Mouse (Mus musculus): ENCODE measurements at regions not wholly inside any gene's neighbourhood (a gene's known extent, or its start where the extent isn't known, plus 50 kb on each side); places are given as distances from the start of the nearest gene placed in this dataset.

DNA sequence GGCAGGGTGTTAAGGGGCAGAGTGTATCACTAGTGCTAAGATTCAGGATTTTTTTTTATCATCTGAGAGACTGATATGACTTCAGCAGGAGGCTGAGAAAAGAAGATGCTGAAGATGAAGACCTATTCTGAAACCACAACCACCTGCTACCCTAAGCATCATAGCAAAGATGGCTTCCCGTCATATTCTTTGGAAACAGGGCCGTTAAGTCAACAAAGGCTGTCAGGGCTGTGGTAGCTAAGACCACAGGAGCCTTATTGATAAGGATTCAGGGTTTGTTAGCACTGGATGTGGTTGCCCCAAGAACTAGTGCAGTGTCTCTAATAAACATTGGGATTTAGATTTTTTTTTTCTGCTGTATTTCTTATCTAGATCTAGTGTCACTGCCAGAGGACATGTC, 56.7 kb upstream of the Rasgrp1 start:
- no peak for ATAC-seq (replicated peaks; ENCODE audit: poor library complexity)

DNA sequence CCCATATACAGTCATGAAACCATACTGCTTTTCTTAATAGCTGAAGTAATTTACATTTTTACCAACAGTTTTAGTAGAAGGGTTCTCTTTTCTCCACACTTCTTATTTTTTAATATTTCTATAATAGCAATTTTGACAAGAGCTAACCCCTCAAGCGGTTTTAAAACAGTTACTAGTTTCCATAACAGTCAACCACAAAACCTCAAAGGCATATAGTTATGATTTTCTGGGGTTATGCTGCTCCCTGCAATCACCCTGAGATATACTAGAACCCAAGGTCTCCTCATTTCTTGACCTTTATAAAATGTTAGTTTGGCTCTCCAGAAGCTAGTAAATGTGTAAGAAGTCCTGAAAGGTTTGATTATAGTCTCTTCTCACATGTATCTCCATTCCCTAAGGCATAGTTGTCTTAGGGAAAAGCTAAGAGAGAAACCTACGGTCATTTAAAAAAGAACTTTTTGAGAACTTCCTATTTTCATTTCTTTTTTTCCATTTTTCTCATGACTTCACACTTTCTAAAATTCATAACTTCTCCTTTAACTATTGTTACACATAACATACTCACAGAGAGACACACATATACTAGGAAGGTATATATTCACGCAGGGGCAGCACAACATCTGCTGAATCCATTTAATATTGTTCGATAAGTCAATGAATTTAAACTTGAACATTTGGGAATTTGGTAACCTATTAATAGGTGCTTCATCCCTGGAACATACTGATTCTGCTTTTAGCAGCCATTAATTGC, 60.8 kb upstream of the Rasgrp1 start:
- ATAC-seq (replicated peaks; ENCODE audit: poor library complexity), result peak; percentile 63

DNA sequence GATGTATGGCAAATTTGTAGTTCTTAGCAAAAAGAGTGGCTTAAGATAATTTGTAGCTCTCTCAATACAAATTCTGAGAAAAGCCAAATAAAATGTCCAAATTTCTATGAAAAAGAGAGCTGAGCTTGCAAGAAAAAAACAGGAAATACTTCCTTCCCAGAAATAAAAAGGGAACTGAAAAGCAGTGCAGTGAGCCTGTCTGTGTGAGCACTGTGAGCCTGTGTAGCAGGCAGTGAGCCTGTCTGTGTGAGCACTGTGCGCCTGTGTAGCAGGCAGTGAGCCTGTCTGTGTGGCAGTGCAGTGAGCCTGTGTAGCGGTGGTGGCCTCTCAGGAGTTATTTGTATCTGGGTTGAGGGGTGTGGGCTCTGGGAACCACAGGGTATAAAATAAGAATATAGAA, 62.7 kb upstream of the Rasgrp1 start:
- peak; percentile 91 for ATAC-seq (replicated peaks; ENCODE audit: poor library complexity)

DNA sequence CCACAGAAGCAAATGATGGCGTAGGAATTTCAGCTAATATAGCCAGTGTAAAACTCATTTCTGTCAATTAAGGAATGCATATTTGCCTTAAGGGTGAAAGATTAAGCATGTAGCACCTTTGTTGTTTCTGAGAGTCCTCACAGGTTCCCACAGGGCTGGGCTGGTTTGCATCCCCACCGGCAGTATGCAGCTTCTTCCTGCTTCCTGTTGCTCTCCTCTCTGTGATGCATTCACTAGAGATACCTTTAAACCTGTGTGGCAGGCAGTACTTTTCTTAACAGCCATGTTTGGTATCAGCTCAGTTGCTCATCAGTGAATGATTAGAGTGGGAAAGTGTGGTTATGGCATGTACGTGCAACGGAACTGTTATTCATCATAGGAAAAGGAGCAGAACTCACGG, 65.4 kb upstream of the Rasgrp1 start:
- ATAC-seq (replicated peaks; ENCODE audit: poor library complexity), result no peak

DNA sequence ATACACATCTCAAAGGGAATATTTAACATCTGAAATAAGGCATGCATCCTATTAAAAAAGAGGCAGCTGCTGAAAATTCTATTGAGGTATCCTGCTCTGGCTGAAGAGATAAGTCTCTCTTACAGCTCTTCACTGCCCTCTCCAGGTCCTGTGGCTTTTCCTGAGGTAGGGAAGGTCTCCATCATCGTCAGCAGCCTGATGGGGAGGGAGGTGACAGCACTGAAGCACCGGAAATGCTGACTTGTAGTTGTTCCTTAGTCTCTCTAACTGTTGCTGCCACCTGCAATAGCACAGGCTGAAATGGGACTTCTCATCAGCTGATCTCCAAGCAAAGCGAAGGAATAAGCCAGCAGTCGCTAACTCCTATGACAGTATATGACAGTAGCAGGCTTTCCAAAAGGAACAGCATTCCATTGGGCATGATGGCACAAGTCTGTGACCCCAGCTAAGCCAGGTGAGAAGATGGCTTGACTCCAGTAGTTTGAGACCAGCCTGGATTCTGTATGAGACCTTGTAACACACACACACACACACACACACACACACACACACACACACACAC, 69.3 kb upstream of the Rasgrp1 start:
- ATAC-seq (replicated peaks; ENCODE audit: poor library complexity), result peak; percentile 44; the same call in 1 of the 2 replicates

DNA sequence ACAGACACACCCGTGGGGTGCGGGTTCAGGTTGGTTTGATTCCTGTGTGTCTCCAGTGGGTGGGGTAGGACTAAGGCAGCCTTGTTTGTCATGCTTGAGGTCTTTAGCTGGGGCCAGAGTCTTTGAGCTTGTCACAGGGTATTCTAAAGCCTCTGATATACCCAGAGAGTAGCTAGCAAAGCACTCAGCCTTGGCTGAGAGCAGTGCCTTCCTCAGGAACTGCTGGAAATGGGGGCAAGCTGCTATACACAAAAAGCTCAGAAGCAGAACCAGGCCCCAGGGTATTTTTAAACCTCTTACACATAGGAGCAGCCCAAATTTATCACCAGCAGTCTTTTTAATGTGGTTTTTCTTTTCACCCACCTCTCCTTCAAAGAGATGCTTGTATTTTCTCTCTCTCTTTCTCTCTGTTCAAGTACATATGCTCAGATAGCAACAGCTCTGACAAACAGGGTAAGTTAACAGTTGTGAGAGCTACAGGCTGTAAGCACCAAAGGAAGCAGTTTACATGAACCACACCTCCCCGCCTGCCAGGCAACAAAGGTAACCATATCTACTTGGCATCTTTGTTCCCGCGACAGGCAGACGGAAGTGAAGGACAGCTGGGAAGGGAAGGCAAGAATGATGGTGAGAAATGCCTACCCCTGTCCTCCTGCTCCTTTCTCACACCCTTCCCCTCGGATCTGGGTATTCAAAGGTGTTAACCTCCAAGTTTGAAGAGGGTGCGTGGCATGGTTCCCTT, 74.6 kb upstream of the Rasgrp1 start:
- no peak for ATAC-seq (replicated peaks; ENCODE audit: poor library complexity)

DNA sequence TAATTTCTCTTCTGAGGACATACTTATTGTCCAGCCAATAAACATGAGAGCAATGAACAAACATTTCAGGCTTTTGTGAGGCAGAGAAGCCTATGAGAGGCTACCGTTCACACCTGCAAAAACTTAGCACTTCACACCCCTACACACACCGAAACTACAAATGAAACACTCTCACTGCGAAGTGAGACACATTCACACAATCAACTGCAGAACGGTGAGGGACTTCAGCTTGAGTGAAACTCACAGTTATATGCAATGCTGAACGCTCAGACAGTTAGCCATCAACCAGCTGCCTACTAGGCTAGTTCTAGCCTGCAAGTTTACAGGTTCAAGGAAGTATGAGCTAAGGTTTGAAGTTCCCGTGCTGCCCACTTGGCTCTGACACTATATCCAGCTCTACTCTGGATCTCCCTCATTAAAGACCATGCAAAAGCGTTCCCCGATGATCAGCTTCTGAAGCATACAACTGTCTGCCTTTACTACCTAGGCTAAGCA, 75.4 kb upstream of the Rasgrp1 start:
- ATAC-seq (replicated peaks; ENCODE audit: poor library complexity), result no peak

DNA sequence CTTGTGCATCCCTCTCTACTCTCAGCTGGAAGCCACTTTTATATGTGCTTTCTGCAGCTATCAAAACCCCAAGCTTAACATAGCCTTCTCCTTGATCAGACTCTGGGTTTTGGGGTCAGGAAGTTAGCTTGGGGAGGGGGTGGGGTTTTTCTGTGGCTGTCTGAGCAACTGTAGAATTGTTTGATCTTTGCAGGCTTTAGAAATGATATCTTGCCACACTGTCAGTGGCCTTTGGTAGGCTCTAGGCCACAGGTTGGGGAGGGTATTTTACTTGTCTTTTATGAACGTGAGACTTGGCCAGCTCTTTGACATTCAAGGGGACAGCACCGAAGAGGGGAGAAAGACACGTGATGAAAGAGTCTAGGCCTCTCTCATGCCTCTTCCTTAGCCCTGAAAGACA, 75.9 kb upstream of the Rasgrp1 start:
- no peak for ATAC-seq (replicated peaks; ENCODE audit: poor library complexity)

DNA sequence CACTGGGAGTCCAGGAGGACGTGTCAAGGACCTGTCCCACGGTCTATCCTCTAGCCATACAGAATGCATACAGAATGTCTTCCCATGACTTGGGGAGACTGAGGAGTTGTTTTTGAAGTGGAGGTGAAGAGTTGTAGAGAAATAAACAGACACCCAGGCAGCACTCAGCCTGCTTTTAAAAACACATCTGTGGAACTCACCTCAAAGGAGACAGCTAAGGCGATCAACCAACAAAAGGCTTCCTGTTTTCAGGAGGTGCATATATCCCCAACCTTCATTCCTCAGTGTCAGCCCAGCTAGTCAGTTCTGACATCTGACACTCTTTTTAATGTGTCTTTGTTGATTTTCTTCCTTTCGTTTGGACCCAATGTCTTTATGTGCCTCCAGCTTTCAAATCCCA, 78.6 kb upstream of the Rasgrp1 start:
- no peak for ATAC-seq (replicated peaks; ENCODE audit: poor library complexity)

DNA sequence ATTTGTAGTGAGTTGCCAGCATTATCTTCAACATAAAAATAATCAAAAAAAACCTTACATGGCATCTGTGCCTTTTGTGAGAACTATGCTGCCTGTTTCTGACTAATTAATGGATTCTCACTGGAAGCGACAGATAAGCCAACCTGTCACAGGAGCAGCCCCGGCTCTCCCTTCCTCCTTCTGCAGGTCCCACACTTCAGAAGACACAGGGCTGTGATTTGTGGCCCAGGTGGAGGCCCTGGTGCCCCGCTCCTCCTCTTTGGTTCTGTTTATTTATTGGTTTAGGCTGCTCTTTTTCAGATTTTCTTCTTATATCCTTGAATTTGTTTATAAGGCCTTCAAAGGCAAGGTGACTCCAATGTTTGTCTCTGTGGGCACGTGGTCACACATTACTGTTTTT, 80.0 kb upstream of the Rasgrp1 start:
- ATAC-seq (replicated peaks; ENCODE audit: poor library complexity), result no peak

DNA sequence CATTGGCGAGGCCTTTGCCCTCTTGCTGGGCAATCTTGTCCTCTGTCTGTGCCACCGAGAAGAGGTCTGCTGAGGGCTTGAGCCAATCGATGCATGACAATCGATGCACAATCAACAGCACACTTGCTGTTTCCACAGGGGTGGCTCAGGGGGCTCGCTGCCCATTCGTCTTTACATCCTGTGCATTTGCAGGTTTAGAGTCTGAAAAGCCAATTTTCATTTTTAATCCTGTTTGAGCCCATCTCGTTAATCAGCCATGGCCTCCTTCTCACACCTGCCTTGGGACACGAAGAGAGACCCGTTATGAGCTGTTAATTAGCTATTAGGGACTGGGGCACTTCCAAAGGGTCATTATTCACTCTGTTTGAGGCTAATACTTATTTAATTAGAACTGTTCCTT, 86.4 kb upstream of the Rasgrp1 start:
- ATAC-seq (replicated peaks; ENCODE audit: poor library complexity), result no peak

DNA sequence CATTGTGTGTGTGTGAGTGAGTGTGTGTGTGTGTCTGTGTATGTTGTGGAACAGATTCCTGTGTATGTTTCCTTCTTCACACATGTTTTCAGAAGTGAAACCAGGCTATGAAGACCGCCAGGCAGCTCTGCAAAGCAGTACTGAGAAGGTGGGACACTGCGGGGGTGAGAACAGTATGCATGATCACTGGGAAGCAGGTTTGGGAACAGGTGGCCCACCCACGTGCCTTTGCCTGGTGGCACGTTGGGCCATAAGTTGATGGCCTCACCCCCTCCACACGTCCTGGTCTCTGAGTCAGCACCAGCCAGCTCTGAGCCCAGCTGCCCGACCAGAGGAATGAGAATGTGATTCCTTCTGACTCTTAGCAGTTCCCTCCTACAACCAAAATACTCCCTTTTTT, 89.2 kb upstream of the Rasgrp1 start:
- 0 out of 2 replicates have a peak, but pooled peaks have one; percentile 26 for ATAC-seq (replicated peaks; ENCODE audit: poor library complexity)

DNA sequence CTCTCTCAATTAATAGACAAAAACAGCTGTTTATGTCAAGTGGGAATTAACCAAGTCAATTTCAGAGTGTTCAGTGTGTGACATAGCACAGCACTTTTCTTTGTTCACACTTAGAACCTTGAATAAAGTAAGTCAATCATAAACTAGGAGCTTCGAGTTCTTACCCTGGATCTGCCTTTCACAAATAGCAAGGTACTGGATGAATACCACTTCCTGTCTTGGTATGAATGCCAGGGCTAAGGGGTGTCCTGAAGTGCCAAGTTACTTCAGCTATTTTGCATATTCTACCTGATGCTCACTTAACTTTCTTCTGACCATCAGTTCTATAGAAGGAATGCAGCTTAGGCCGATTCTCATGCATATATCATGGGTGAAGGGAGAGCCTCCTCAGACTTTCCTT, 90.1 kb upstream of the Rasgrp1 start:
- ATAC-seq (replicated peaks; ENCODE audit: poor library complexity), result no peak

DNA sequence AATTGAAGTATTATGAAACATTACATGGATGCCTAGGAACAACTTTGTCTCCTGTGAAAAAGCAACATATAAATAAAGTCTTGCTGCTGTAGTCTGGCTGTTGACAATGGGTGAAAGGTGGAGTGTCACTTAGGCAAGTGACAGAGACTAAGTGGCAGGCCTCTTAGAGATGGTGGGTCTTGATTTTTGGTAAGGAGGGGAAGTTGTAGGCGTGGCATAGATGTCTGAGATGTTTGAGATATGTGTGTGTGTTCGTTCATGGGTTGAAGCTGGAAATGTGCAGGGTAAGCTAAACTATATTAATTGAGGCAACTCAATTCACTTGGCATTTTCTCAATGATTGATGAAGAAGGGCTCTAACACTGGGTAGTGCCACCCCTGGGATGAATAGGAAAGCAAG, 90.7 kb upstream of the Rasgrp1 start:
- no peak for ATAC-seq (replicated peaks; ENCODE audit: poor library complexity)

DNA sequence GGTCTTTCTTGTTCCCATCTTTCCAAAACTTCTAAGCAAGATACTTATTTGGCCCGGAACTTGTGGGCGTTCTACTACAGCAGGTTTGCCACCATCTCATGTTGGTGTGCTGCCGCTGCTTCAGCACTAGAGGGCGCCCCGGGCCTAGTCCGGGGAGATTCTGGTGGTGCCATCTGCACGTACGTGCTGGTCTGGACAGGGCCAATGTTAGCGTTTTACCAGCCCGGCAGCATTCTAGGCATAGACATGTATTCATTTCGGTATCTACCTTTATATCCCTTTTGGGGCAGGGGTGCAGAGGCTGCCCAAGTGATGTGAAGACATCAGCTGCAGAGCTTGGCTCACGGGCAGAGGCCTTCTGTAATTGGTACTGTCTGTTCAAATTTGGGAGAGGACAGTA, 95.3 kb upstream of the Rasgrp1 start:
- no peak for ATAC-seq (replicated peaks; ENCODE audit: poor library complexity)

DNA sequence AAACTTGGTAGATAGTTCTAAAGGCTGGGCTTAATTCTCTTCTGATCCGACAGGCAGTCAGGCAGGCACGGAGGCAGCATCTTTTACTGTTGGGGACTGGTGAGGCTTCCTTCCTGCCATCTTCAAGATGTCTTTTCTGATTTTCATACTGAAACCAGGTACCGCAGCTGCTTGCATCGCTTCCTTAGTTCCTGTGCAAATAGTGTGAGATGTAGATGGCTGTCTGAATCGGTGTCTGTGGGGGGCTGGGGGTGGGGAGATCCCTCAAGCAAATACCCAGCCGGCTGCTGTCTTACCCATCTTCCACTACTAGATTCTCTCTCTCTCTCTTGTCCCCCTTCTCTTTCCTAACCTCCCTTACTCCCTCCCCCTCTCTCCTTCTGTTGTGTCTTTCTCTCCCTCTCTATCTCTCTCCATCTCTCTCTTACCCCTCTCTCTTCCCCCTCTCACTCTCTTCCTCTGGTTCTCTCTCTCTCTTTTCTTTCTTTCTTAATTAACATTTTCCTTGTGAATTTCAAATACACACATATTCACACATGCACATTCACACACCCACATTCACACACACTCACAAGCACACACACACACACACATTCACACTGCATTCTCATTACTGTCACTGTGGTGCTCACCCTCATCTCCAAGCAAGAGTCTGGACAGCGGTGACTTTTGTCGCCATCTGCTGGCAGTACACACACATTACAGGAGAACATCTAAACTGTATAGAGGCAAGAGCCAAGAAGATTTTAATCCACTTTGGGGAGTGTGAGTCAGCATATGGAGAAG, 96.0 kb upstream of the Rasgrp1 start:
- ATAC-seq (replicated peaks; ENCODE audit: poor library complexity), result peak; percentile 94

DNA sequence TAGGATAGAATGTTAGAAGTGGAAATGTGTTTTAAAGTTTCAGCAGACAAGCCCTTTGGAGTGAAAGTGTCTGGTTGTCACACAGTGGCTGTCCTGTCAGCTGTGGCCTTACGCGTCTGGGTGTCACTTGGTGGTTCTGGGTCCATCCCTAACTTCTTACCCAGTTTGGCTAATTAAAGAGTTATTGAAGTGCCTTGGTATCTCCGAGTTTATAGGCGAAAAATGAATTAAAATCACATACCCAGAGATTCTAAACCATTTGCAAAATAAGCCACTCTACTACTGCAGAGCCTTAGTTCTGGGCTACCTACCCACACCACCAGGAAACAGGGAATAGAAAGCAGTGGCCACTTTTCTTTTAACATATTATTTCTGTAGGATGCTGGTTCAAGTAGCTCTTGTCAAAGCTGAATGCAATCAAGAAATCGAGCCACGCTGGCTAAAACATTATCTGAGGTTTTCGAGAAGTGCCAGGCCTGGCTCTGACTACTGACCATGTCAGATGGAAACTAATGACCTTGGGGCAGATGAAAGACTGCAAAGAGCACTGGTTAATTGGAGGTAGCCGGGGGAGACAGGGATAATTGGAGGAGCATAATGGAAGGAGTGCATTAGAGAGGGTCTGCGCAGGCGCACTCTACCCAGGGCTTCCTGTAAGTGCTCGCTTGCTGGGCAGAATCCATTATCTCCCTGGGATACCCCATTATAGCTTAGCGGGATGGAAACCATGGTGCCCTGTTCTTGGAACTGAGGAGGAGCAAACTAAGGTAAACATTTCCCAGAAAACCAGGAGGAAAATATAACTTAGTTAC, 96.8 kb upstream of the Rasgrp1 start:
- no peak for ATAC-seq (replicated peaks; ENCODE audit: poor library complexity)

DNA sequence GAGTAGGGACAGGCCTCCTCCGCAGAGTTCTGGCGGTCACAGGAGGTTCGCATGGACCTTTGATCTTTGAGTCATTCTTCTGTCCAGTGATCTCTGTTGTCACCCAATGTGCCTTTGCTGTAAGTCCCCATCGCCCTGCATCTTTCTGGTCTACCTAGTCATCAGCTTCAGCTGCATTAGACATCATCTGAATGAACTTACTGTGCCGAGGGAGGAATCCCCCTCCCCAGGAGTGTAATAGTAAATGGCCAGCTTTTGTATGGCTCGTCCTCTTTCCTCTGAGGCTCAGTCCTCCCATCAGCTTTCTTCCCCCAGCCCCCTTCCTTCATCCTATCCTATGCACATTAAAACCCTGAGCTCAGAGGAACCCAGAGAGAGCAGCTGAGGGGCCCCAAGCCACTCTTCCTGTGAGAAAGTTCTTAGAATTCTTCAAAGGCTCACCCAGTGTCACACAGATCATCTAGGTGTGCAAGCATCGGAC, 98.0 kb upstream of the Rasgrp1 start:
- ATAC-seq (replicated peaks; ENCODE audit: poor library complexity), result no peak

DNA sequence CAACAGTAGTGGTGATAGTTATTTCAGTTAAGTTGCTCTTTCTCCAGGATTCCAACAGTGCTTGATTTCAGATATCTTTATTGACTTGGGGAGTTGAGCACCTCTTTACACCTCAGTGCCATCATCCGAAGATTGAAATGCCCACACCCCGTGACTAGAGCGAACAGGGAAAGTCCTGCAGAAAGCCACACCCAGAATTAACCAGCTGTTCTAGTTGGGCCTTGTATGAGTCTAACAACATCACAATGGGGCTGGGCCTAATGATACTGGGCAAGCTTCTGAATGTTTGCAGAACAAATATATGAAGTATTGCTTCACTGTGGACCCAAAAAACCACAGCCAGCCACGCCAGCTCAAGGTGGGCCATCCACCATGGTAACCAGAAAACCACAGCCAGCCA, 100.1 kb upstream of the Rasgrp1 start:
- no peak for ATAC-seq (replicated peaks; ENCODE audit: poor library complexity)

DNA sequence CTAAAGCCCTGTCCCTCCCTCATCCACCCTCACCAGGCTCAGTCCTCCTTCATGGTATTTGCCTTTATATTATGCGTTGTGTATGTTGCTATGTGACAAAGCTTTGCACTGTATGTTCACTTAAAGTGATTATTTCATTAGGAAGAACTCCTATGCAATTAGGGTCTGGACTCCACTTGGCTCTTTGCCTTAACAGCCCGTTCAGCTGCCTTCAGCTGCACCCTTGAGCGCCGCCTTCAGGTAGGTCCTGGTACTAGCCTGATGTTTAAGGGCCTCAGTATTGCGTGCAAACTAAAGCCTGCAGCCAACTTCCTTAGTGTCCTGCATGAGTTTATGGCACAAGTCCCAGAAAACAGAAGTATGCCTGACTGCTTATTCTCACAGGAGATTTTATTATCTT, 101.9 kb upstream of the Rasgrp1 start:
- peak; percentile 74 for ATAC-seq (replicated peaks; ENCODE audit: poor library complexity)
